23 mouse cellular contexts compared by ENCODE assay signal in the genomic region with DNA sequence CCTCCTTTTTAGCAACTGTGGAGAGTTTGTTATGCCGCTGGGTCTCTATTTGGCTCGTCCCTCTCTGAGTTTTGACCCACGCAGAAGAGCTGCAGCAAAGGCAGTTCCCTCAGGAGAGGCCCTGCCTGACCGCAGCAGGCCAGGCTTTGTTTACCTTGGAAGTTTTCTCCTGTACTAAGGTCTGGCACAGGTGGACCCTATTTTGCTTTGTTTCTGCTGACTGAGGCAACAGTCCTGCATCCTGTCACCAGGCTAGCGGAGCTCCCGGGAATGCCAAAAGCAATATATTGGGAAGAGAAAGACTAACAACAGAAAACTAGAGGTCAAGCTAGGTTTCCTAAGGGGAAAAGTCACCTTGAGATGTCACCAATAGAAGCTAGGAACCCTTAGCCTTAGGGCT. TPM values are rescaled to one million over a fixed set of nuclear protein-coding genes. Genes with fewer than 3 reads are reported as not detected.
DNase-seq lines count a peak whose midpoint lies in the region; ATAC-seq lines count a peak whose summit lies in the region.
"Had no signal": no experiment of that assay in that cellular context is flagged by ENCODE, and none has a peak within 500 bp of the region (broad histone marks: within the 10 kb centered on the region; RNA-seq: fewer than 3 reads in every experiment).

No protein-coding gene starts in this region.

- H3K4me2 ChIP-seq in heart, embryonic 11.5 days, result no peak overlapping the region
- H3K4me2 ChIP-seq in midbrain, embryonic 11.5 days, result no peak overlapping the region
- H3K4me2 ChIP-seq in midbrain, embryonic 16.5 days (ENCODE audit: low read length), result no peak overlapping the region
- no peak overlapping the region for H3K4me2 ChIP-seq in heart, embryonic 16.5 days (ENCODE audit: low read depth, low read length)
- H3K4me2 ChIP-seq: forebrain, embryonic 13.5 days; hindbrain, embryonic 13.5 days; kidney, embryonic 15.5 days had no signal

- no peak overlapping the region for H3K9ac ChIP-seq in heart, embryonic 11.5 days (ENCODE audit: low read depth, low read length)
- no peak overlapping the region for H3K9ac ChIP-seq in midbrain, embryonic 11.5 days (ENCODE audit: low read length)
- no peak overlapping the region for H3K9ac ChIP-seq in midbrain, embryonic 16.5 days (ENCODE audit: low read depth, low read length)
- no peak overlapping the region for H3K9ac ChIP-seq in heart, embryonic 16.5 days (ENCODE audit: low read length)
- H3K9ac ChIP-seq: forebrain, embryonic 13.5 days; forebrain, postnatal 0 days; hindbrain, embryonic 13.5 days; kidney, embryonic 15.5 days had no signal

- H3K27me3 ChIP-seq in heart, embryonic 11.5 days (ENCODE audit: control insufficient read depth, insufficient read depth, low read length), result no peaks in the 10 kb centered on the region
- H3K27me3 ChIP-seq in midbrain, embryonic 11.5 days (ENCODE audit: control insufficient read depth, insufficient read depth, low read length), result no peaks in the 10 kb centered on the region
- H3K27me3 ChIP-seq in midbrain, embryonic 16.5 days (ENCODE audit: control insufficient read depth, insufficient read depth, low read depth, low read length), result no peaks in the 10 kb centered on the region
- no peaks in the 10 kb centered on the region for H3K27me3 ChIP-seq in heart, embryonic 16.5 days (ENCODE audit: control insufficient read depth, insufficient read depth, low read length)
- H3K27me3 ChIP-seq: CH12.LX; forebrain, embryonic 13.5 days; hindbrain, embryonic 13.5 days; kidney, embryonic 15.5 days had no signal

- ATAC-seq in heart, embryonic 11.5 days (replicated peaks; ENCODE audit: insufficient number of reproducible peaks, low FRiP score, low TSS enrichment), result no peak
- no peak for ATAC-seq in midbrain, embryonic 11.5 days (ENCODE audit: low FRiP score)
- ATAC-seq in midbrain, embryonic 16.5 days, result no peak
- 0 out of 2 replicates have a peak, but pooled peaks have one; percentile 52 for ATAC-seq in heart, embryonic 16.5 days (replicated peaks; ENCODE audit: extremely low read depth, insufficient read depth, low FRiP score)
- ATAC-seq: forebrain, embryonic 13.5 days; forebrain, postnatal 0 days; hindbrain, postnatal 0 days had no signal

- H3K4me3 ChIP-seq in heart, embryonic 11.5 days (ENCODE audit: low read depth, low read length), result no peak overlapping the region
- H3K4me3 ChIP-seq in midbrain, embryonic 11.5 days (ENCODE audit: low read depth, low read length), result no peak overlapping the region
- H3K4me3 ChIP-seq in midbrain, embryonic 16.5 days (ENCODE audit: low read depth, low read length), result no peak overlapping the region
- no peak overlapping the region for H3K4me3 ChIP-seq in heart, embryonic 16.5 days (ENCODE audit: low read length)
- H3K4me3 ChIP-seq: forebrain, embryonic 13.5 days; gastrocnemius, adult 2 months; hindbrain, embryonic 13.5 days; kidney, embryonic 15.5 days had no signal

- WGBS in heart, embryonic 11.5 days (ENCODE audit: insufficient replicate concordance), result 73% methylated on average over 6 of the region's 6 CpGs
- 95% methylated on average over 6 of the region's 6 CpGs for WGBS in midbrain, embryonic 11.5 days
- 84% methylated on average over 6 of the region's 6 CpGs for WGBS in midbrain, embryonic 16.5 days
- 73% methylated on average over 6 of the region's 6 CpGs for WGBS in heart, embryonic 16.5 days

- H3K27ac ChIP-seq in heart, embryonic 11.5 days (ENCODE audit: low read depth, low read length), result no peak overlapping the region
- H3K27ac ChIP-seq in midbrain, embryonic 11.5 days (ENCODE audit: low read depth, low read length), result no peak overlapping the region
- H3K27ac ChIP-seq in midbrain, embryonic 16.5 days (ENCODE audit: low read length), result no peak overlapping the region
- H3K27ac ChIP-seq in heart, embryonic 16.5 days (ENCODE audit: low read length), result no peak overlapping the region
- H3K27ac ChIP-seq: forebrain, embryonic 13.5 days; gastrocnemius, adult 2 months; hindbrain, embryonic 13.5 days; hindbrain, postnatal 0 days; kidney, embryonic 15.5 days had no signal

- DNase-seq in heart, adult 8-10 months (ENCODE audit: low spot score), result peak; percentile 31
- DNase-seq in midbrain, embryonic 11.5 days (ENCODE audit: low spot score, missing footprints), result peak; percentile 54
- DNase-seq in heart, postnatal 4 days, result peak; percentile 23
- DNase-seq in ovary, postnatal 14 days (ENCODE audit: low spot score), result no peak
- no peak for DNase-seq in thymus, adult 18-20 months
- DNase-seq: adrenal gland, postnatal 14 days; cerebellum, adult 11-12 months; cerebellum, adult 9-10 months; cerebellum, postnatal 25 days; forebrain, postnatal 0 days; gastrocnemius, adult 2 months; gastrocnemius, postnatal 25 days; kidney, adult 11 months had no signal

- H3K9me3 ChIP-seq in heart, embryonic 11.5 days (replicated peaks; ENCODE audit: control insufficient read depth, low read length), result no peaks in the 10 kb centered on the region
- H3K9me3 ChIP-seq in midbrain, embryonic 11.5 days (ENCODE audit: control insufficient read depth, low read length), result no peaks in the 10 kb centered on the region
- no peaks in the 10 kb centered on the region for H3K9me3 ChIP-seq in midbrain, embryonic 16.5 days (replicated peaks; ENCODE audit: control insufficient read depth, low read length, poor library complexity, severe bottlenecking)
- no peaks in the 10 kb centered on the region for H3K9me3 ChIP-seq in heart, embryonic 16.5 days (replicated peaks; ENCODE audit: control insufficient read depth, low read length)
- H3K9me3 ChIP-seq: forebrain, embryonic 13.5 days; hindbrain, embryonic 13.5 days; kidney, embryonic 15.5 days had no signal

- no peaks in the 10 kb centered on the region for H3K4me1 ChIP-seq in heart, embryonic 11.5 days (ENCODE audit: control insufficient read depth, insufficient read depth, low read length)
- no peaks in the 10 kb centered on the region for H3K4me1 ChIP-seq in midbrain, embryonic 11.5 days (ENCODE audit: control insufficient read depth, insufficient read depth, low read length)
- no peaks in the 10 kb centered on the region for H3K4me1 ChIP-seq in midbrain, embryonic 16.5 days (ENCODE audit: control insufficient read depth, insufficient read depth, low read length)
- no peaks in the 10 kb centered on the region for H3K4me1 ChIP-seq in heart, embryonic 16.5 days (ENCODE audit: control insufficient read depth, insufficient read depth, low read length)
- H3K4me1 ChIP-seq: forebrain, embryonic 13.5 days had no signal

- no peaks in the 10 kb centered on the region for H3K36me3 ChIP-seq in heart, embryonic 11.5 days (ENCODE audit: control insufficient read depth, insufficient read depth, low read length)
- H3K36me3 ChIP-seq in midbrain, embryonic 11.5 days (ENCODE audit: control insufficient read depth, insufficient read depth, low read length), result no peaks in the 10 kb centered on the region
- no peaks in the 10 kb centered on the region for H3K36me3 ChIP-seq in midbrain, embryonic 16.5 days (ENCODE audit: control insufficient read depth, insufficient read depth, low read length)
- no peaks in the 10 kb centered on the region for H3K36me3 ChIP-seq in heart, embryonic 16.5 days (ENCODE audit: control insufficient read depth, insufficient read depth)
- H3K36me3 ChIP-seq: hindbrain, embryonic 13.5 days; kidney, embryonic 15.5 days had no signal

RNA-seq across cellular contexts. Expression of a gene that starts 29.8 kb away (rescaled TPM):
- total RNA-seq in heart, adult 8-10 months (2022), result 1 to 10 TPM; 1.6 to 2.4 (median 2.3) TPM
- 0.93 and 1.1 TPM in 2 replicates for polyA plus RNA-seq in heart, embryonic 11.5 days (2014; fragmentation: Nextera tagmentation; extraction: Ambion mirVana)
- 3.3 and 3.8 TPM in 2 replicates for polyA plus RNA-seq in midbrain, embryonic 11.5 days (2014; fragmentation: Nextera tagmentation; extraction: Ambion mirVana)
- 1.2 and 1.3 TPM in 2 replicates for polyA plus RNA-seq in midbrain, embryonic 16.5 days (2015; fragmentation: Nextera tagmentation; extraction: Ambion mirVana)
- polyA plus RNA-seq in heart, embryonic 16.5 days (2015; fragmentation: Nextera tagmentation; extraction: Ambion mirVana), result 3.4 and 3.6 TPM in 2 replicates
- 1 to 10 TPM; 9.2 to 9.6 TPM for total RNA-seq in heart, postnatal 4 days (2021)
- total RNA-seq: granulocyte monocyte progenitor cell, adult 5-6 weeks; hematopoietic stem cell, adult 5-6 weeks had no signal

Comparison
In these comparisons a context has a peak if more than half of its experiments do, and no peak if none do; other contexts are left out.
1. DNase-seq: peak in heart, adult 8-10 months (single experiment), midbrain, embryonic 11.5 days (single experiment) and heart, postnatal 4 days (single experiment); none in ovary, postnatal 14 days (single experiment) and thymus, adult 18-20 months (0 of 2).